Mouse (Mus musculus): ENCODE results near the gene Rnf220. TPM values are rescaled to one million over a fixed set of nuclear protein-coding genes. Genes with fewer than 3 reads are reported as not detected.

The Rnf220 gene
- polyA plus RNA-seq, 1 experiment from 2014 or later = 60.0 TPM

GRCm38 (mm10) chr4:117484256-117485044 lies 12.4 kb downstream of the Rnf220 start:
- ATAC-seq = peak; percentile 78
- under 1% methylated on average over 69 of the region's 69 CpGs for WGBS
- peaks cover 42% of the 10 kb centered on the region for H3K27me3 ChIP-seq (replicated peaks)

DNA sequence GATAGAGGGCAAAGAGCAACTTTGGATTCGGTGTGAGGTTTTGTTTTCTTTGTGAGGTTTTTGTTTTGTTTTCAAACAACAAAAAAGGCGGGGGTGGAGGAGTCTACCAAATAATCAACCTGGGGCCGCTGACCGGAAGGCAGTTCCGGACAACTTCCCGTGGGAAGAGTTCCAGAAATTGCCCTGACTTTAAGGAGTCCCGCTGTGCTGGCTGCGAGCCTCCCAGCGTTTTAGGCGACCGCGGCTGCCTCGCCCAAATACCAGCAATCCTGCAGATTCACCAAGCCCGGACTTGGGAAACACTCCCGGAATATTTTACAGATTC lies 13.0 kb downstream of the Rnf220 start:
- Histone ChIP-seq H3K9me3 (no peaks in the 10 kb centered on the region), H3K4me1 (replicated peaks) (peaks cover 13% of the 10 kb centered on the region), H3K27ac (no peak overlapping the region), H3K4me3 (replicated peaks) (peak overlapping the region; percentile 40), H3K36me3 (no peaks in the 10 kb centered on the region), H3K27me3 (replicated peaks) (peaks cover 39% of the 10 kb centered on the region), H3K9ac (peak overlapping the region; percentile 2), H3K4me2 (replicated peaks) (peak overlapping the region; percentile 91)
- under 1% methylated on average over 15 of the region's 15 CpGs for WGBS
- 0 out of 2 replicates have a peak, but pooled peaks have one; percentile 13 for ATAC-seq

More at GRCm38 (mm10) chr4:117484256-117485044, 12.4 kb downstream of the Rnf220 start:
- no peaks in the 10 kb centered on the region for H3K36me3 ChIP-seq
- no peaks in the 10 kb centered on the region for H3K9me3 ChIP-seq
- peak overlapping the region; percentile 91 for H3K4me2 ChIP-seq (replicated peaks)
- H3K4me3 ChIP-seq (replicated peaks) = peak overlapping the region; percentile 40
- peak overlapping the region; percentile 2 for H3K9ac ChIP-seq
- H3K4me1 ChIP-seq (replicated peaks) = peaks cover 13% of the 10 kb centered on the region
- no peak overlapping the region for H3K27ac ChIP-seq

DNA sequence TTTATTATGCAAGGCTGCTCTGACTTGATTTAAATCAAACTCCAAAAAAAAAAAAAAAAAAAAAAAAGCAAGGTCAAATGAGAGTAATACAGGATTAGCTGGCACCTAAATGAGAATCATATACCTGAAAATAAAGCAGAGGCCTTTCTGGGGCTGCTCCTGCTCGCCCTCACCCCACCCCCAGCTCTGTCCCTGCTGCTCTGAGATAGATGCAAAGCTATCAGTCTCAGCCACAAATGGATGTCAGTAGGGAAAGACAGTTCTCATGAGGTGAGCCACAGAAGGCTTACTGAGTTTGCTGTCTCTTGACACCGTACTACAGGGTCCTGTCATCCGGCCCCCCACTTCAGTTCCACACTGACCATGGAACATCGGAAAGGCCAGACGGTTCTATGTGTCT lies 14.7 kb downstream of the Rnf220 start:
- H3K9ac ChIP-seq = no peak overlapping the region
- ATAC-seq = no peak
- H3K36me3 ChIP-seq = no peaks in the 10 kb centered on the region
- peaks cover 22% of the 10 kb centered on the region for H3K4me1 ChIP-seq (replicated peaks)
- H3K27me3 ChIP-seq (replicated peaks) = peaks cover 28% of the 10 kb centered on the region
- no peak overlapping the region for H3K4me2 ChIP-seq (replicated peaks)
- WGBS = 81% methylated on average over 5 of the region's 5 CpGs
- H3K4me3 ChIP-seq (replicated peaks) = no peak overlapping the region
- no peaks in the 10 kb centered on the region for H3K9me3 ChIP-seq
- H3K27ac ChIP-seq = no peak overlapping the region

- no peak for ATAC-seq
- H3K27ac ChIP-seq = no peak overlapping the region
- H3K27me3 ChIP-seq (replicated peaks) = peaks cover 22% of the 10 kb centered on the region
Observed at GRCm38 (mm10) chr4:117480611-117481445, 16.0 kb downstream of the Rnf220 start.

DNA sequence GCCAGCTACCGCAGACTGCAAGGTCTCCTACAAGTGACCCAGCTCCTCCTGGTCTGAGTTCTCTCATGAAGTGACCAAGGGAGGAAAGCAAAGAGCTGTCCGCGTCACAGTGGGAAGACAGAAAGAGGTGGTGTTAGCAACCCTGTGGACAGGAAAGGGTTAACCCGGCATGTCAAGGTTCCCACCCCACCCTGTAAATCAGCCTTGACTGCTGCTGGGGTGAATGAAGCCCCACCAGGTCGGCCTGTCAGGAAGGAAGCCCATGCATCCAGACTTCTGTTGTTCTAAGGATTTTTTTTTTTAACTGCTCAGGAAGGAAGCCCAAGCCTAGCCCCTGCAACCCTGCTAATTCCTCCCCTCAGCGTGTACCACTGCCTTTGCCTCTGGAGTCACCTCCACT lies 16.9 kb downstream of the Rnf220 start:
- peaks cover 21% of the 10 kb centered on the region for H3K4me1 ChIP-seq (replicated peaks)
- no peak overlapping the region for H3K9ac ChIP-seq
- no peak overlapping the region for H3K4me3 ChIP-seq (replicated peaks)
- 36% methylated on average over 6 of the region's 6 CpGs for WGBS
- no peak overlapping the region for H3K27ac ChIP-seq
- H3K36me3 ChIP-seq = no peaks in the 10 kb centered on the region
- H3K4me2 ChIP-seq (replicated peaks) = no peak overlapping the region
- no peak for ATAC-seq
- peaks cover 17% of the 10 kb centered on the region for H3K27me3 ChIP-seq (replicated peaks)
- no peaks in the 10 kb centered on the region for H3K9me3 ChIP-seq

More at GRCm38 (mm10) chr4:117480611-117481445, 16.0 kb downstream of the Rnf220 start:
- Histone ChIP-seq H3K4me1 (replicated peaks) (peaks cover 22% of the 10 kb centered on the region), H3K4me3 (replicated peaks) (no peak overlapping the region), H3K36me3 (no peaks in the 10 kb centered on the region), H3K4me2 (replicated peaks) (no peak overlapping the region), H3K9me3 (no peaks in the 10 kb centered on the region), H3K9ac (no peak overlapping the region)
- WGBS = 53% methylated on average over 11 of the region's 11 CpGs

DNA sequence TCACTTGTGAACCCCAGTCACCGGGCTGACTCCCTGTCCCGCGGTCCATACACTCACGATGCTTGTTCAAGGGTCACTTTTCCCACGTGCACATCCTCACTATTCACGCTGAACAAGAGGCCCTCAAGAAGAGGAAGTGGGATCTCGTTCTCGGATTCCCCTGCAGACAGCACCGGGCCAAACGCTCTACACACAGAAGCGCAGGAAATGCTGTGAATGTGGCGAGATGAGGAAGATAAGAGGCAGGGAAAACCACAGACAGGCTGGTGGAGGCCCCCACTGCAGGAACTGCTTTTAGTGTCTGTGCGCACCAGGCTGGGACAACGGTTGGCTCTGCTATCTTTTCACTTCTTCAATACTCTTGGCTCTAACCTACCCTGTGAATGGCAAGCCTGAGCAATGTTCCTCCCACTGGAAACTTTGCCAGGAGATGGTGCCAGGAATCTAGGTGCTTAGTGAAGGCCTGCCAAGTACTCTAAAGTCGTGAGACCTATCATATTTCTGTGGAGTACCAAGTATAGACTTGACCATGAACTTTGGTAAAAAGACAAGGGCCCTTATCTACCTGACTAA lies 18.7 kb downstream of the Rnf220 start:
- peaks cover 14% of the 10 kb centered on the region; the same call in 1 of the 2 replicates for H3K27me3 ChIP-seq (replicated peaks)
- no peak overlapping the region for H3K4me3 ChIP-seq (replicated peaks)
- WGBS = 48% methylated on average over 15 of the region's 15 CpGs
- no peak overlapping the region for H3K27ac ChIP-seq
- no peak overlapping the region for H3K9ac ChIP-seq
- H3K4me2 ChIP-seq (replicated peaks) = no peak overlapping the region
- no peaks in the 10 kb centered on the region for H3K36me3 ChIP-seq
- H3K9me3 ChIP-seq = no peaks in the 10 kb centered on the region
- H3K4me1 ChIP-seq (replicated peaks) = peaks cover 12% of the 10 kb centered on the region
- ATAC-seq = peak; percentile 31; the same call in 1 of the 2 replicates

- H3K4me2 ChIP-seq (replicated peaks) = no peak overlapping the region
- no peak overlapping the region for H3K4me3 ChIP-seq (replicated peaks)
- no peak for ATAC-seq
- WGBS = 47% methylated on average over 5 of the region's 5 CpGs
- peaks cover 14% of the 10 kb centered on the region; the same call in 1 of the 2 replicates for H3K27me3 ChIP-seq (replicated peaks)
- H3K9me3 ChIP-seq = no peaks in the 10 kb centered on the region
- peaks cover 12% of the 10 kb centered on the region for H3K4me1 ChIP-seq (replicated peaks)
- H3K27ac ChIP-seq = no peak overlapping the region
- H3K36me3 ChIP-seq = no peaks in the 10 kb centered on the region
- H3K9ac ChIP-seq = no peak overlapping the region
Observed at GRCm38 (mm10) chr4:117477401-117477800, 19.5 kb downstream of the Rnf220 start.

DNA sequence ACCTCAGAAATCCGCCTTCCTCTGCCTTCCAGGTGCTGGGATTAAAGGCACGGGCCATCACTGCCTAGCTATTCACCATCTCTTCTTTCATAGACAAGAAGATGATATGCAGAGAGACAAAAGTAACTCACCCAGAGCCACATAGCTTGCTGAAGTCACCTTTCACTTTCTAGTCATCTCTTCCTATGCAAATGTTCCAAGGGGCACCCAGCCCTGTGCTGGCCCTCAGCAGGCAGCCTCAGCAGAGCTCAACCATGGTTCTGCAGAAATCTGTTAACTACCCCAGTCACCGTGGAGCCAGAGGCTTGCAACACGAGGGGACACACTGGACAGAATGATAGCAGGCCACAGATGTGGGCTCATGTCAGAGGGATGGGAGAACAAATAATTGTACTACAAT lies 20.1 kb downstream of the Rnf220 start:
- H3K36me3 ChIP-seq = no peaks in the 10 kb centered on the region
- no peak overlapping the region for H3K4me3 ChIP-seq (replicated peaks)
- peaks cover 14% of the 10 kb centered on the region; the same call in 1 of the 2 replicates for H3K27me3 ChIP-seq (replicated peaks)
- no peak overlapping the region for H3K4me2 ChIP-seq (replicated peaks)
- whole genome bisulfite sequencing = 62% methylated on average over 4 of the region's 4 CpGs
- H3K4me1 ChIP-seq (replicated peaks) = peaks cover 12% of the 10 kb centered on the region
- H3K27ac ChIP-seq = no peak overlapping the region
- no peak for ATAC-seq
- no peak overlapping the region for H3K9ac ChIP-seq
- H3K9me3 ChIP-seq = no peaks in the 10 kb centered on the region

DNA sequence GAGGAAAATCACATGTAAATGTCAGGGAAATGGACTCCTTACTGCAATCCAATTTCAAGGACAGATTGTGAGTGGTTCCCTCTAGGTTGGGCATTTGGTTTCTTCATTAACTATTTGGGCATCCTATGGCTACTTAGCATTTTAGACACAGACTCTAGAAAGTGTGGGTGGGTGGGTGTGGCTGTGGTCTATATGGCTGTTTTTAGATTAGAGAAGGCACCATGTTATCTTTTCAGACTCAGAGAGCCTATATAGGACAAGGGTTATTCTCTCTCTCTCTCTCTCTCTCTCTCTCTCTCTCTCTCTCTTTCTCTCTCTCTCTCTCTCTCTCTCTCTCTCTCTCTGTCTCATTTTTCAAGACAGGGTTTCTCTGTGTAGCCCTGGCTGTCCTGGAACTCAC lies 20.5 kb downstream of the Rnf220 start:
- H3K4me3 ChIP-seq (replicated peaks) = no peak overlapping the region
- H3K36me3 ChIP-seq = no peaks in the 10 kb centered on the region
- H3K27ac ChIP-seq = no peak overlapping the region
- no peak overlapping the region for H3K4me2 ChIP-seq (replicated peaks)
- no peak for ATAC-seq
- no peak overlapping the region for H3K9ac ChIP-seq
- peaks cover 14% of the 10 kb centered on the region; the same call in 1 of the 2 replicates for H3K27me3 ChIP-seq (replicated peaks)
- H3K9me3 ChIP-seq = no peaks in the 10 kb centered on the region
- H3K4me1 ChIP-seq (replicated peaks) = peaks cover 12% of the 10 kb centered on the region

GRCm38 (mm10) chr4:117473985-117474354 lies 22.9 kb downstream of the Rnf220 start:
- Histone ChIP-seq H3K4me3 (replicated peaks) (no peak overlapping the region), H3K4me1 (replicated peaks) (peaks cover 9% of the 10 kb centered on the region), H3K36me3 (no peaks in the 10 kb centered on the region), H3K27ac (no peak overlapping the region), H3K9me3 (no peaks in the 10 kb centered on the region), H3K27me3 (replicated peaks) (0 out of 2 replicates have a peak, but pooled peaks cover 14% of the 10 kb centered on the region), H3K9ac (no peak overlapping the region), H3K4me2 (replicated peaks) (no peak overlapping the region)
- no peak for ATAC-seq

- Histone ChIP-seq H3K36me3 (no peaks in the 10 kb centered on the region), H3K27me3 (replicated peaks) (0 out of 2 replicates have a peak, but pooled peaks cover 14% of the 10 kb centered on the region), H3K27ac (no peak overlapping the region), H3K9ac (no peak overlapping the region), H3K4me1 (replicated peaks) (peaks cover 9% of the 10 kb centered on the region), H3K9me3 (no peaks in the 10 kb centered on the region), H3K4me3 (replicated peaks) (no peak overlapping the region), H3K4me2 (replicated peaks) (no peak overlapping the region)
- ATAC-seq = no peak; the same call in 1 of the 2 replicates
- WGBS = 57% methylated on average over 14 of the region's 14 CpGs
Observed at GRCm38 (mm10) chr4:117473291-117473984, 23.4 kb downstream of the Rnf220 start.

- no peaks in the 10 kb centered on the region for H3K4me1 ChIP-seq (replicated peaks)
- no peaks in the 10 kb centered on the region for H3K36me3 ChIP-seq
- no peak overlapping the region for H3K4me2 ChIP-seq (replicated peaks)
- ATAC-seq = no peak
- H3K27ac ChIP-seq = no peak overlapping the region
- H3K9me3 ChIP-seq = no peaks in the 10 kb centered on the region
- H3K4me3 ChIP-seq (replicated peaks) = no peak overlapping the region
- H3K27me3 ChIP-seq (replicated peaks) = 0 out of 2 replicates have a peak, but pooled peaks cover 3% of the 10 kb centered on the region
- H3K9ac ChIP-seq = no peak overlapping the region
- WGBS = 41% methylated on average over 4 of the region's 4 CpGs
Observed at GRCm38 (mm10) chr4:117469471-117469870, 27.4 kb downstream of the Rnf220 start.

All from intestine, embryonic 15.5 days (tissue).